Mouse (Mus musculus) liver, embryonic 15.5 days (tissue): ENCODE results near the gene Sdc1. TPM values are rescaled to one million over a fixed set of nuclear protein-coding genes. Genes with fewer than 3 reads are reported as not detected.

Experiments used
- ATAC-seq: fragments of 200-750 bp; cut with Nextera tagmentation; 2 replicates; pipeline ENCODE4 v1.8.0; 2017; ENCODE audit warnings: moderate number of reproducible peaks, mild to moderate bottlenecking, moderate library complexity; ENCODE audit not compliant: insufficient read depth
- H3K27ac ChIP-seq: fragments of 300-500 bp; sonication (generic); replicated peaks from 2 replicates; pipeline ENCODE4 v1.5.1; 2015; ENCODE audit warnings: mild to moderate bottlenecking, inconsistent platforms
- H3K27me3 ChIP-seq: fragments of 300-500 bp; sonication (generic); 2 replicates; pipeline ENCODE4 v1.6.1; 2015; ENCODE audit warnings: mild to moderate bottlenecking, inconsistent platforms
- H3K36me3 ChIP-seq: fragments of 300-500 bp; sonication (generic); replicated peaks from 2 replicates; pipeline ENCODE4 v1.6.1; 2015; ENCODE audit warnings: moderate library complexity, mild to moderate bottlenecking, inconsistent platforms
- H3K4me1 ChIP-seq: fragments of 300-500 bp; sonication (generic); replicated peaks from 2 replicates; pipeline ENCODE4 v1.6.1; 2015; ENCODE audit warnings: inconsistent platforms
- H3K4me2 ChIP-seq: fragments of 300-500 bp; sonication (generic); 2 replicates; pipeline ENCODE4 v1.6.1; 2015; ENCODE audit warnings: moderate library complexity, mild to moderate bottlenecking, inconsistent platforms
- H3K4me3 ChIP-seq: fragments of 300-500 bp; sonication (generic); replicated peaks from 2 replicates; pipeline ENCODE4 v1.5.1; 2015; ENCODE audit warnings: mild to moderate bottlenecking, inconsistent platforms
- H3K9ac ChIP-seq: fragments of 300-500 bp; sonication (generic); 2 replicates; pipeline ENCODE4 v1.6.1; 2015; ENCODE audit warnings: moderate library complexity, mild to moderate bottlenecking, inconsistent platforms
- H3K9me3 ChIP-seq: fragments of 300-500 bp; sonication (generic); replicated peaks from 2 replicates; pipeline ENCODE4 v1.6.1; 2016; ENCODE audit warnings: inconsistent platforms
- WGBS: fragments of 180-500 bp; shearing (Covaris S2); methylation state at CpG from one replicate; pipeline ENCODE4 v1.1.7; 2015; ENCODE audit warnings: mixed read lengths; ENCODE audit not compliant: insufficient replicate concordance; 5-methylcytosine and 5-hydroxymethylcytosine counted together
- polyA plus RNA-seq: library from polyadenylated mRNA; unstranded; fragments of >200 nt; fragmentation: Nextera tagmentation; extraction: Ambion mirVana; gene quantifications from 2 replicates; pipeline ENCODE4 v1.2.1, GENCODE M21; 2015

The Sdc1 gene
- polyA plus RNA-seq = 23.3 and 26.3 TPM in 2 replicates

DNA sequence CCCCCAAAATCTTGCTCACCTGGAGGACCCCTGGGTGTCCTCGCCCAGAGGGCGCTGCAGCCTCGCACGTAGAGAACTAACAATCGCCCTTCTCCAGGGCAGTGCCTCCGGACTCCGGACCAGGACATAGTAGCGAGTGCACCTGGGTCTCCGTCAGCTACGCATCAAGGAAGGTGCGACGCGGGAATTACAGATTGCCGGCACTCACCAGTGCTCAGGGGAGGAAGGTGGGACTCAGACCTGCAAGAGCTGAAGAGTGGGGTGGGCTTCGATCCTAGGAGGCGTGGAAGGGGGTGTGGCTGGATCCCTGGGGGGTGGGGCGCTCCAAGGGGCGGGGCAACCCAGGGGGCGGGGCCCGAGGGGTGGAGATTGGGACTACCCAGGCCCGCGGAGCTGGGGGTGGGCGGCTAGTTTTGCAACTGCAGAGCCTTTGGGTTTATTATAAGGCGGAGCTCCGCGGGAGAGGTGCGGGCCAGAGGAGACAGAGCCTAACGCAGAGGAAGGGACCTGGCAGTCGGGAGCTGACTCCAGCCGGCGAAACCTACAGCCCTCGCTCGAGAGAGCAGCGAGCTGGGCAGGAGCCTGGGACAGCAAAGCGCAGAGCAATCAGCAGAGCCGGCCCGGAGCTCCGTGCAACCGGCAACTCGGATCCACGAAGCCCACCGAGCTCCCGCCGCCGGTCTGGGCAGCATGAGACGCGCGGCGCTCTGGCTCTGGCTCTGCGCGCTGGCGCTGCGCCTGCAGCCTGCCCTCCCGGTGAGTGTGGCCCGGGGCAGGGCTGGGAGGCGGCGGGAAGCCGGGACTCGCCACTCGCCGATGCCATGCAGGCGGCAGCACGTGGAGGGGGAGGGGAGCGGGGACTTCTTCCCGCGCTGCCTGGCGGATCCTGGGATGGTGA is at the start of gene Sdc1:
Sdc1 (plus strand) TSS at position 378 of the 898 bp plus-strand sequence.
- Histone ChIP-seq H3K27ac (peak within 1 kb of the TSS; percentile 51), H3K9me3 (no peaks in the 10 kb centered on the region), H3K9ac (peak within 1 kb of the TSS; percentile 58), H3K27me3 (peaks cover 46% of the 10 kb centered on the region), H3K4me3 (peak within 1 kb of the TSS; percentile 65), H3K4me1 (peaks cover 43% of the 10 kb centered on the region), H3K36me3 (no peaks in the 10 kb centered on the region), H3K4me2 (peak within 1 kb of the TSS; percentile 89)
- peak; percentile 77 for ATAC-seq
- under 1% methylated on average over 67 of the region's 67 CpGs for WGBS

DNA sequence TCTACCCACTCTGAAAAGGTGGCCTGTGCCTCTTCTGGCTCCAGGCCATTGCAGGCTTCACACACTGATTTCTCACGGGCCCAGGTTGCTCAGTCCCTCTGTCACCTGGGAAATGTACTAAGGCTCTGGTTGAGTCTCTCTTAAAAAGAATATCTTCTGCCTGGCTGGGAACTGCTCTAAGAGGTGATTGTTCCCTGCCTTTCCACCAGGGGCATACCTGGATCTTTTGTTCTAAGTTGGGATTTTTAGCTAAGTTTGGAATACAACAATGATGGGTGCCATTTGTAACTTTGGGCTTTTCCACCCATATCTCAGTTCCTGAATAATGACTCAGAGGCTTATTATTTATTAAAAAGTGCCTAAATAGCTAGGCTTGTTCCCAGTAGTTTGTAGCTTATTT is 44.2 kb upstream of the Sdc1 start:
- H3K27me3 ChIP-seq = no peaks in the 10 kb centered on the region
- H3K27ac ChIP-seq = no peak overlapping the region
- WGBS = 70% methylated on average over 1 of the region's 1 CpGs
- no peaks in the 10 kb centered on the region for H3K9me3 ChIP-seq
- no peak overlapping the region for H3K4me3 ChIP-seq
- no peaks in the 10 kb centered on the region for H3K4me1 ChIP-seq
- no peak overlapping the region for H3K4me2 ChIP-seq
- peaks cover 54% of the 10 kb centered on the region for H3K36me3 ChIP-seq
- no peak overlapping the region for H3K9ac ChIP-seq
- ATAC-seq = no peak

DNA sequence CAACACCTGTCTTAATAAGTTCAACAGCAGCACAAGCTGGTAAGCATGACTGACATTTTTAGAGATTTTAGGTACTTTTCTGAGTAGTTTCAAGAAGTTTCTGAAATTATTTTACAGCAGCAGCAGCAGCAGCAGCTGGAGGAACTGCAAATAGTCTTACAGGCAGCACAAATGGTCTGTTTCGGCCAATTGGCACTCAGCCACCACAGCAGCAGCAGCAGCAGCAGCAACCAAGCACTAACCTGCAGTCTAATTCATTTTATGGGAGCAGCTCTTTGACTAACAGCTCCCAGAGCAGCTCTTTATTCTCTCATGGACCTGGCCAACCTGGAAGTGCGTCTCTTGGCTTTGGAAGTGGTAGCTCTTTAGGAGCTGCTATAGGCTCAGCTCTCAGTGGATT is 42.4 kb upstream of the Sdc1 start:
- H3K4me3 ChIP-seq = no peak overlapping the region
- no peaks in the 10 kb centered on the region for H3K4me1 ChIP-seq
- H3K9ac ChIP-seq = no peak overlapping the region
- no peak overlapping the region for H3K27ac ChIP-seq
- 91% methylated on average over 2 of the region's 2 CpGs for WGBS
- ATAC-seq = no peak
- no peaks in the 10 kb centered on the region for H3K27me3 ChIP-seq
- H3K36me3 ChIP-seq = peaks cover 52% of the 10 kb centered on the region
- no peak overlapping the region for H3K4me2 ChIP-seq
- no peaks in the 10 kb centered on the region for H3K9me3 ChIP-seq

DNA sequence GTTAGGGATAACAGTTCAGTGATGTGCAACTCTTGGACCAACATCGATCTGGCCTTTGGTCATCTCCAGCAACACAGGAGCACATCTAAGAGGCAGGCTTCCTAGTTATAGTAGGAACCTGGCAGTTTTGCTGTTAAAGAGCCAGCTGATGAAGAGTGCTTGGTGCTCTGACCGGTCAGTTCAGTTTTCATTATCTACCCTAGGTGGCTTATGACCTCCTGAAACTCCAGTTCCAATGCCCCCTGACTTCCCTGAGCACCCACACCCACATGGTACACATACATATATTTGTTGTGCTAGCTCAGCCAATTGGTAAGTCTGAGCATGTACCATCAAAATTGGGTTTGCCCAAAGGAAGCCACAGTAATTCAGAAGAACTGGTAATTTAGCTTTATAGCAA is 17.5 kb upstream of the Sdc1 start:
- no peak overlapping the region for H3K9ac ChIP-seq
- no peaks in the 10 kb centered on the region for H3K4me1 ChIP-seq
- no peak overlapping the region for H3K27ac ChIP-seq
- no peak for ATAC-seq
- H3K36me3 ChIP-seq = peaks cover 50% of the 10 kb centered on the region
- no peaks in the 10 kb centered on the region for H3K27me3 ChIP-seq
- H3K4me3 ChIP-seq = no peak overlapping the region
- 88% methylated on average over 2 of the region's 2 CpGs for WGBS
- no peak overlapping the region for H3K4me2 ChIP-seq
- no peaks in the 10 kb centered on the region for H3K9me3 ChIP-seq

DNA sequence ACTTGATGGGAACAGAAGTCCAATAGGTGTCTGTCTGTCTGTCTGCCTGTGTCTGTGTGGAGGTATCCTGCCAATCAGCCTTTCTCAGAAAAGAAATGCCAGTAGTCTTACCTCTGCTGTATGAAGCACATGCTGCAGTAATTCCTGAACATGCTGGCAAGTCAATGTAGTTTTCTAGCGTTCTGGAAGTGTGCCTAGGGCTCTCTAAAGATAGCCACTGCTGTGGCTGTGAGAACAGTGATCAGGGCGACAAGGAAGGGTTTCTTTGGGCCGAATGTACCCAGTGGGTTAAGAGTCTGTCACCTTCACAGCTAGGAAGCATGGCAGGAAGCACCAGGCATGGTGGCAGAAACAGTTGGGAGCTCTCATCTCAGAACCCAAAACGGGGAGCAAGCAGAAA is 17.0 kb upstream of the Sdc1 start:
- H3K4me1 ChIP-seq = no peaks in the 10 kb centered on the region
- ATAC-seq = no peak
- no peak overlapping the region for H3K9ac ChIP-seq
- peaks cover 45% of the 10 kb centered on the region for H3K36me3 ChIP-seq
- H3K27ac ChIP-seq = no peak overlapping the region
- WGBS = 73% methylated on average over 4 of the region's 4 CpGs
- H3K9me3 ChIP-seq = no peaks in the 10 kb centered on the region
- H3K27me3 ChIP-seq = no peaks in the 10 kb centered on the region
- no peak overlapping the region for H3K4me3 ChIP-seq
- H3K4me2 ChIP-seq = no peak overlapping the region

DNA sequence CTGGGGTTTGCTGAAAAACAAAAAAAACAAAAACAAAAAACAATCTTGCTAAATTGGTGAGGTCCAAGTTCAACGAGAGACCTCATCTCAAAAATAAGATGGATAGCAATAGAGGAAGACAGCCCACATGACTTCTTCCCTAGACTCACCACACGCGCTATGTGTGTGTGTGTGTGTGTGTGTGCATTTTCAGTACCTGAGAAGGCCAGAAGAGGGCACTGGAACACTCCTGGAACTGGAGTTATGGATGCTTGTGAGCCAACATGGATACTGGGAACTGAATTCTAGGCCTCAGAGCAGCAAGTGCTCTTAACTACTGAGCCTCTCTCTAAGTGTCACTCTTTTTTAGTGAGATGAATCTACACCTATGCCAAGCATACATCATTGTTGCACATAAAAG is 13.1 kb upstream of the Sdc1 start:
- 96% methylated on average over 3 of the region's 3 CpGs for WGBS
- no peak for ATAC-seq
- Histone ChIP-seq H3K4me1 (no peaks in the 10 kb centered on the region), H3K9me3 (no peaks in the 10 kb centered on the region), H3K27me3 (no peaks in the 10 kb centered on the region), H3K4me2 (no peak overlapping the region), H3K4me3 (no peak overlapping the region), H3K36me3 (peaks cover 20% of the 10 kb centered on the region), H3K9ac (no peak overlapping the region), H3K27ac (no peak overlapping the region)

DNA sequence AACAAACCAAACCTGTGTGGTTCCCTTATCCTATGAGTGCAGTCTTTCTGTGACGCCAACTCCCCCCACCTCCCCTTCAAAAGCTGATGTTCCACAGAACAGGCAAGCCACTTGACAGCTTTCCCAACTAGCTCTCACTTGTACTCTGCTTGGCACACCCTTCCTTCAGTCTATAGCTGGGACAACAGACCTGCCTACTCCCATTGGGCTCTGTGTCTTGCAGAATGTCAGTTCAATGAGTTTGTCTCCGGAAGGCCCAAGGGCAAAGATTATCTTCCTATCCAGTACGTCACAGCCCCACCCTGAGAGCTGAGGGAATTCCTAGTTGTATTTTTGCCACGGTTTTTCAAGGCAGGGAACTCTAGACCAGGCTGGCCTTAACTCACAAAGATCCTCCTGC is 12.0 kb upstream of the Sdc1 start:
- H3K4me2 ChIP-seq = no peak overlapping the region

DNA sequence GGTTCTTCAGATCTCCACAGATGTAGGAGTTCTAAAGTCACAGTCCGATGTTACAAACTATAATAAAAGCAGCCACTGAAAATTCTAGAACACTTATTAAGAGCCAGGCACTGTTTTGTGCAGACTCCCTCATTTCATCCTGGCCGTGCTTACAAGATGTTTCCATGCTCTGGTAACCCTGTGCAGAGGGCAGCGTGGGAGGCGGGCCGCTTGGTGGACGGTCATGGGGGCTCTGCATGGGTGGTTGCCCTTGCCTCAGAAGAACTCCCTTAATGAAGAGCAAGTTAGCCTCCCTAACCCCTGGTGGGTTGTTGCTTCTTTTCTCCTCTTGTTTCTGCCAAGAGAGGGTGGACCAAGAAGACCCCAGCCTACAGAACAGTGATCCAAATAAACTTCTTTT is 11.3 kb upstream of the Sdc1 start:
- no peak overlapping the region for H3K27ac ChIP-seq
- H3K9me3 ChIP-seq = no peaks in the 10 kb centered on the region
- peaks cover 2% of the 10 kb centered on the region; the same call in 1 of the 2 replicates for H3K36me3 ChIP-seq
- WGBS = 71% methylated on average over 6 of the region's 6 CpGs
- H3K9ac ChIP-seq = no peak overlapping the region
- ATAC-seq = no peak
- H3K4me3 ChIP-seq = no peak overlapping the region
- 0 out of 2 replicates have a peak, but pooled peaks cover 4% of the 10 kb centered on the region for H3K4me1 ChIP-seq
- H3K27me3 ChIP-seq = no peaks in the 10 kb centered on the region
- no peak overlapping the region for H3K4me2 ChIP-seq

More for the DNA sequence above, 12.0 kb upstream of the Sdc1 start:
- Histone ChIP-seq H3K9ac (no peak overlapping the region), H3K9me3 (no peaks in the 10 kb centered on the region), H3K27ac (no peak overlapping the region), H3K27me3 (no peaks in the 10 kb centered on the region), H3K4me3 (no peak overlapping the region), H3K36me3 (peaks cover 9% of the 10 kb centered on the region), H3K4me1 (0 out of 2 replicates have a peak, but pooled peaks cover 1% of the 10 kb centered on the region)
- ATAC-seq = no peak
- 57% methylated on average over 4 of the region's 4 CpGs for WGBS

DNA sequence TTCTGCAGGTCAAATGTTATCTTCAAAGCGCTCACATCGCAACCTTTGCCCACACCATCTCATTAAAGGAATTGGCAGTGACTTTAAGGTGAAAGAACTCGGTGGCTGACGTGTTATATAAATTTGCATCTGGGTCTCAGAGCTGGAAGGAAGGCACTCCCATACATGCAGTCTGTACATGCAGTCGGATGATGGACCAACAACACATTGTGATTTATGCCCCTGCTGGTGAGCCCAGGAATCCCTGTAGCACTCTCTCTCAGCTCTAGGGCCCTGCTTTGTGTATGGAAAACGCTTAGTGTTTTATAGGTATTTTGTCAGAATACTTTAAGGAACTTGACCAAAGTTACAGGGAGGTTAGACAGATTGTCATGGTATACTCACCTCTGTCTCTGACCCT is 10.6 kb upstream of the Sdc1 start:
- ATAC-seq = no peak
- Histone ChIP-seq H3K27me3 (no peaks in the 10 kb centered on the region), H3K9ac (no peak overlapping the region), H3K4me1 (0 out of 2 replicates have a peak, but pooled peaks cover 4% of the 10 kb centered on the region), H3K27ac (no peak overlapping the region), H3K36me3 (no peaks in the 10 kb centered on the region), H3K4me3 (no peak overlapping the region), H3K9me3 (no peaks in the 10 kb centered on the region), H3K4me2 (no peak overlapping the region)
- 74% methylated on average over 6 of the region's 6 CpGs for WGBS

DNA sequence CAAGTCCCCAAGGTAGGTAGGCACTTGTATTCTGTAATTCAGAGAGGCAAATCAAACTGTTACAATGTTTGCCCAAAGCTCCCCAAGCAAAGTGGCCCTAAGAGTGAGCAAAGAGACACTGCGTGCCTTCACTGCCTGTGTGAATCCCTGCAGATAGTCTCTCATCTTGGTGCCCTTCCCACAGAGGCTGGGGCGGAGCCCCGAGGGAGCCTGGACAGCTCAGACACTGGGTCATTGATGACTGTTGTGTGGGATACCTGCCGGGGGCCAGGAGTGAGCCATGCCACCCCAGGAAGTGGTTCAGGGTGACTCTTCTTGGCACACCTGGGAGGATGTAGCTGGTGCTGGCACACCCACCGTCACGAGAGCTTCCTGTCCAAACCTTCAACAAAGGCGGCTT is 10.1 kb upstream of the Sdc1 start:
- no peaks in the 10 kb centered on the region for H3K9me3 ChIP-seq
- no peak for ATAC-seq
- H3K4me3 ChIP-seq = no peak overlapping the region
- no peak overlapping the region for H3K4me2 ChIP-seq
- no peaks in the 10 kb centered on the region for H3K36me3 ChIP-seq
- no peak overlapping the region for H3K9ac ChIP-seq
- no peaks in the 10 kb centered on the region for H3K27me3 ChIP-seq
- H3K27ac ChIP-seq = no peak overlapping the region
- 57% methylated on average over 7 of the region's 7 CpGs for WGBS
- H3K4me1 ChIP-seq = 0 out of 2 replicates have a peak, but pooled peaks cover 4% of the 10 kb centered on the region

DNA sequence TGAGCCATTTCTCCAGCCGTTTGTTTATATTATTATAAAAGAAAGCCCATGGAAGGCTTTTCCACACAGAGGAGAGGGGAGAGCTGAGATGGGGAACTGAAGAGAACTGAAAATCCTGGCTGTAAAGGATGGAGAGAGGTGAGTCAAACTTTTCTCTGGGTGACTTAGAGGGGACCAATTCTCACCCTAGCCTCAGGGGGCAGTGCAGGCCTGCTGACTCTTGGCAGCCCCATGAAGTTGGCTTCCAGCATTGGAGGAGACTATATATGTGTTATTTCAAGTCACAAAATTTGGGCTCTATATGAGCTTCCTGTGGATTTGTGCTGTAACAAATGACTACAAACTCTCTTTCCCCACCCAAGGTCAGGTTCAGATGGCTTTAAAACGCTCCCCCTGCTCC is 8.5 kb upstream of the Sdc1 start:
- no peaks in the 10 kb centered on the region for H3K27me3 ChIP-seq
- no peak overlapping the region for H3K4me3 ChIP-seq
- no peak overlapping the region for H3K9ac ChIP-seq
- no peaks in the 10 kb centered on the region for H3K36me3 ChIP-seq
- 0 out of 2 replicates have a peak, but pooled peaks cover 4% of the 10 kb centered on the region for H3K4me1 ChIP-seq
- no peak overlapping the region for H3K4me2 ChIP-seq
- 62% methylated on average over 2 of the region's 2 CpGs for WGBS
- no peak overlapping the region for H3K27ac ChIP-seq
- no peak for ATAC-seq
- no peaks in the 10 kb centered on the region for H3K9me3 ChIP-seq
